Comparison of ENCODE assay signal across 17 mouse cellular contexts in the genomic region with DNA sequence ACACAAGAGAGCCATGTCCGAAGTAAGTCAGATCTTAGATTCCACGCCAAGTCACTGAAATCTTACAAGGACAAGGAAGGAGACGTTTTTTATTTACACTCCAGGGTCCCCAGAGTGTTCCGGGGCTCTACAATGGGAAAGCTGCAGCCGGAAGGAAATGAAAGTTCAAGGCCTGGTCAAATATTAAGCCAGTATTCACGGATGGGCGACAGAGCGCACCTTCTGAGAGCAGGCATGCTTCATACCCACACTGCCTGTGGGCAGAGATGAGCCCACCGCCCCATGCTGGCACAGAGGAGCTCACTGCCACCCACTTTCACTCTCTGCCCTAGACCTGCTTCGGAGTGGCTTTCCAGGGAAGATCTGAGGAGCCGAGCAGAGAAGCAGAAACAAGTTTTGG.
A peak's percentile ranks its signal among the peaks of the same experiment; 100 is the strongest.
DNase-seq lines count a peak whose midpoint lies in the region; ATAC-seq and TF ChIP-seq lines count a peak whose summit lies in the region.
"Had no signal": no experiment of that assay in that cellular context is flagged by ENCODE, and none has a peak within 500 bp of the region (broad histone marks: within the 10 kb centered on the region; RNA-seq: fewer than 3 reads in every experiment).

No protein-coding gene starts in this region.

- WGBS in kidney, adult 2 months: 21% methylated on average over 11 of the region's 11 CpGs

- CTCF ChIA-PET in Patski (lab: Charles Lee): interaction anchor here (1.0 kb wide), 1 partner anchor 291 kb away, joined by 3 read pairs; no protein-coding TSS in a partner anchor

- no peaks in the 10 kb centered on the region for H3K27me3 ChIP-seq in Patski
- no peaks in the 10 kb centered on the region for H3K27me3 ChIP-seq in kidney, adult 2 months (replicated peaks; ENCODE audit: control insufficient read depth, insufficient read depth, low read length)
- H3K27me3 ChIP-seq: hindbrain, embryonic 15.5 days had no signal

- no peak overlapping the region for H3K4me3 ChIP-seq in kidney, adult 2 months (ENCODE audit: insufficient read depth, low read depth, low read length)
- H3K4me3 ChIP-seq: embryonic facial prominence, embryonic 13.5 days; heart, embryonic 10.5 days; hindbrain, embryonic 15.5 days had no signal

- H3K4me1 ChIP-seq in kidney, adult 2 months (ENCODE audit: control insufficient read depth, insufficient read depth, low read length): peaks cover 12% of the 10 kb centered on the region; the same call in 1 of the 2 replicates

- no peaks in the 10 kb centered on the region for H3K36me3 ChIP-seq in kidney, adult 2 months (ENCODE audit: control insufficient read depth, insufficient read depth, low read length)
- H3K36me3 ChIP-seq: embryonic facial prominence, embryonic 13.5 days; heart, embryonic 10.5 days; hindbrain, embryonic 15.5 days had no signal

- in situ Hi-C loops in Patski (cut with MboI; ENCODE audit: low pct_unique_long_range_greater_than_20kb): no loop called here

- peak; percentile 17 for DNase-seq in heart, adult 8-10 months (ENCODE audit: low spot score)
- no peak for DNase-seq in heart, postnatal 36 days
- peak; percentile 50 for DNase-seq in Patski (ENCODE audit: low read depth, low spot score)
- DNase-seq in kidney, adult 2 months: peak; percentile 79
- DNase-seq in kidney, postnatal 14 days: peak; percentile 59
- DNase-seq in adrenal gland, adult 8-10 months: no peak
- no peak for DNase-seq in urinary bladder, postnatal 36 days (ENCODE audit: low spot score in 2 of 2)
- no peak for DNase-seq in cerebellum, postnatal 36 days
- DNase-seq: adrenal gland, postnatal 10 days; cerebellum, adult 11 months; gastrocnemius, postnatal 14 days; left cerebral cortex, postnatal 4 days; retina, postnatal 1 day; thymus, postnatal 36 days had no signal

- peak; percentile 31 for ATAC-seq in Patski

- POLR2A ChIA-PET in Patski (lab: Charles Lee): interaction anchor here (0.6 kb wide), 1 partner anchor 112 kb away, joined by 3 read pairs; no protein-coding TSS in a partner anchor

- no peak for TF ChIP-seq POLR2A in kidney, adult 2 months (IDR thresholded peaks at IDR 0.05; ENCODE audit: low read depth, low read length)

- no peak overlapping the region for H3K27ac ChIP-seq in kidney, adult 2 months (ENCODE audit: insufficient read depth, low read depth, low read length)
- H3K27ac ChIP-seq: embryonic facial prominence, embryonic 13.5 days; heart, embryonic 10.5 days; hindbrain, embryonic 15.5 days had no signal

- intact Hi-C loops in heart, postnatal 36 days (cut with DNase I): no loop called here

- TF ChIP-seq CTCF in Patski (IDR thresholded peaks at IDR 0.05): no peak
- no peak for TF ChIP-seq CTCF in kidney, adult 2 months (conservative IDR thresholded peaks at IDR 0.05; ENCODE audit: insufficient read depth, insufficient read length, low read depth, low read length)

Comparison
In these comparisons a context has a peak if more than half of its experiments do, and no peak if none do; other contexts are left out.
1. DNase-seq: peak in heart, adult 8-10 months (single experiment), Patski (single experiment), kidney, adult 2 months (single experiment) and kidney, postnatal 14 days (single experiment); none in heart, postnatal 36 days (0 of 2), adrenal gland, adult 8-10 months (single experiment), urinary bladder, postnatal 36 days (0 of 2) and cerebellum, postnatal 36 days (0 of 2).